Mouse (Mus musculus): ENCODE measurements around the gene Lrp6. TPM values are rescaled to one million over a fixed set of nuclear protein-coding genes. Genes with fewer than 3 reads are reported as not detected.

Lrp6 gene
- polyA plus RNA-seq, 1 experiment from 2014 or later, result 26.4 TPM

GRCm38 (mm10) chr6:134402914-134403683, 163.7 kb downstream of the Lrp6 start:
- no peak overlapping the region for H3K9ac ChIP-seq (ENCODE audit: low read length)
- no peak overlapping the region for H3K27ac ChIP-seq (replicated peaks in 1 of 2; ENCODE audit: control insufficient read depth in 1 of 2, insufficient read depth in 1 of 2, low read depth in 2 of 2, low read length in 2 of 2)

More at GRCm38 (mm10) chr6:134402914-134403683, 163.7 kb downstream of the Lrp6 start:
- ATAC-seq (ENCODE audit: insufficient number of reproducible peaks, insufficient read depth, low FRiP score, low read depth), result no peak
- 39% methylated on average over 16 of the region's 16 CpGs for WGBS
- H3K27me3 ChIP-seq (ENCODE audit: control insufficient read depth, insufficient read depth, low read length), result no peaks in the 10 kb centered on the region
- no peak overlapping the region for H3K4me3 ChIP-seq (ENCODE audit: control insufficient read depth in 1 of 2, insufficient read depth in 1 of 2, low read depth in 1 of 2, low read length in 2 of 2)
- no peaks in the 10 kb centered on the region for H3K36me3 ChIP-seq (ENCODE audit: control insufficient read depth, insufficient read depth, low read length)
- H3K4me2 ChIP-seq (ENCODE audit: low read length), result no peak overlapping the region
- H3K9me3 ChIP-seq (ENCODE audit: control insufficient read depth, low read length), result no peaks in the 10 kb centered on the region
- 0 out of 4 replicates have a peak, but pooled peaks cover 0 to 2% of the 10 kb centered on the region in 2 experiments for H3K4me1 ChIP-seq (ENCODE audit: control insufficient read depth in 2 of 2, insufficient read depth in 2 of 2, low read length in 2 of 2)

Other genes starting within 250 kb of the Lrp6 start
- 0.15 TPM in 1 of 2 replicates, not detected in the other for gene Bcl2l14, start 170.6 kb downstream of the Lrp6 start, polyA plus RNA-seq (2014; fragmentation: Nextera tagmentation; extraction: Ambion mirVana)
- 8.2 and 8.6 TPM in 2 replicates for gene Mansc1, start 65.5 kb upstream of the Lrp6 start, polyA plus RNA-seq (2014; fragmentation: Nextera tagmentation; extraction: Ambion mirVana)
- gene Borcs5, start 72.5 kb upstream of the Lrp6 start, polyA plus RNA-seq (2014; fragmentation: Nextera tagmentation; extraction: Ambion mirVana), result 14.9 and 17.2 TPM in 2 replicates
- gene Dusp16, start 225.7 kb upstream of the Lrp6 start, polyA plus RNA-seq (2014; fragmentation: Nextera tagmentation; extraction: Ambion mirVana), result 19.7 and 22.2 TPM in 2 replicates

All from heart, embryonic 14.5 days (tissue).